Mouse (Mus musculus): Measurements from ENCODE around the gene Evi5l.

The Evi5l gene

DNA sequence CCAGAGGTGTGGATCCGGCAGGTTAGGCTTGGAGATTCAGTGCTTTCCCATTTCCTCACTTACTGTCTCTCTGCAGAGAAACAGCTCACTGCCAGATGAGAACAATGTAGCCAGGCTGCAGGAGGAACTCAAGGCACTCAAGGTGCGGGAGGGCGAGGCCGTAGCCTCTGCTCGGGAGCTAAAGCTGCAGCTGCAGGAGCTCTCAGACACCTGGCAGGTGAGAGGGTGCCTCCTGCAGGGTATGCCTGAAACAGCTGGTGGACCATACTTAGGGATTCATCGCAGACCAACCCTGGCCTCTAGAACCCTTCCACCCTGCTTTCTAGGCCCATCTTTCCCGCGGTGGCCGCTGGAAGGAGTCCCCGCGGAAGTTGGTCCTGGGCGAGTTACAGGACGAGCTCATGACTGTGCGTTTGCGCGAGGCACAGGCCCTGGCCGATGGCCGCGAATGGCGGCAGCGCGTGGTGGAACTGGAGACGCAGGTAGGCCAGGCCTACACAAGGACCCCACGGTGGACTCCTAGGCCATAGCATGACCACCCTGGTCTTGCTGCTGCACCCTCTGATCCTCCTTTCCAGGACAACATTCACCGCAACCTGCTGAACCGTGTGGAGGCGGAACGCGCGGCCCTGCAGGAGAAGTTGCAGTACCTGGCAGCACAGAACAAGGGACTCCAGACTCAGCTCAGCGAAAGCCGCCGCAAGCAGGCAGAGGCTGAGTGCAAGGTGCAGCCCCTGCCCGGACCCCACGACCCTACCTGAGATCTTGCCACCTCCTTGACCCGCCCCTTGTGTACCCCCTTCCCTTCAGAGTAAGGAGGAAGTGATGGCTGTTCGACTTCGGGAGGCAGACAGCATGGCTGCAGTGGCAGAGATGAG lies 39.1 kb downstream of the Evi5l start:
- no peak for DNase-seq

DNA sequence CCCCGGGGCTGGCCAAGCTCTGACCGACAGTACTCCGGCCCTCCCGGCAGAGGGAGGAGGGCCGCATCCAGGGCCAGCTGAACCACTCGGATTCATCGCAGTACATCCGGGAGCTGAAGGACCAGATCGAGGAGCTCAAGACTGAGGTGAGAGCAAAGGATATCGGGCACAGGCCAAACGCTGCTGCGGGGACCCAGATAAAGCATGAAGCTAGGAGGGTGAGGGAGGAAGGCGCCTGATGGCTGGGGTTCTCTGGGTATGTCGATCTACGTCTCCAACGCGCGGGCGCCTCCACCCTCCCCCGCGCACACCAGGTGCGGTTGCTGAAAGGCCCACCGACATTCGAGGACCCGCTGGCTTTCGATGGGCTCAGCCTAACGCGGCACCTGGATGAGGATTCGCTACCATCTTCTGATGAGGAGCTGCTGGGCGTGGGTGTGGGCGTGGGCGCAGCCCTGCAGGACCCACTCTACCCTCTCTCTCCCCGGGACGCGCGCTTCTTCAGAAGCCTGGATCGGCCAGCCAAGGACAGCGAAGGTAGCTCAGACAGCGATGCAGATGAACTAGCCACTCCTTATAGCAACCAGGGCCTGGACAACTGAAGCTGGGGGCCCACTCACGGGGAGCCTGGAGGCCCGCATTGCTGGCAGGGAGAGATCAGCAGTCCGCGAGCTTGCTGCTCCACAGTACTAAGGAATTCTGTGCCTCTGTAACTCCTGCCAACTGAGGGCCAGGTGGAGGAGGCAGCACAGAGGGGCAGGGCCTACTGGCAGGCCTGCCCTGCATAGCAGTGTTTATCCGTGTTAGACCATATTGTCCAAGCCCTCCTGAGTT lies 40.0 kb downstream of the Evi5l start:
- no peak for DNase-seq

DNA sequence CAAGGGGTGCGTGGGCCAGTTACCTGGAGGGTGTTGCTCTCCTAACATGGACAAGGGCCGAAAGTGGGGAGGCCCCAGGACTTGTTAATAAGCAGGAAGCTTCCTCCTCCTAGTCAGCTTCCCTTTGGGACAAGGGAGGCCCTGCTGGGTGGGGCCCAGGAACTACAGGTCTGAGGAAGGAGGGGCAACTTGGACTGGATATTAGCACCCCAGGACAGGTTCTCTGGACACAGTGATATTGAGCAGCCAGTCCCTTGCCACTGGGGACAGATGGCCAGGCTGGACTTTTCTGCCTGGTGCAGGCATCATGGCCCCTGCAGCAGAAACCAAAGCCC lies 40.6 kb downstream of the Evi5l start:
- no peak for DNase-seq

DNA sequence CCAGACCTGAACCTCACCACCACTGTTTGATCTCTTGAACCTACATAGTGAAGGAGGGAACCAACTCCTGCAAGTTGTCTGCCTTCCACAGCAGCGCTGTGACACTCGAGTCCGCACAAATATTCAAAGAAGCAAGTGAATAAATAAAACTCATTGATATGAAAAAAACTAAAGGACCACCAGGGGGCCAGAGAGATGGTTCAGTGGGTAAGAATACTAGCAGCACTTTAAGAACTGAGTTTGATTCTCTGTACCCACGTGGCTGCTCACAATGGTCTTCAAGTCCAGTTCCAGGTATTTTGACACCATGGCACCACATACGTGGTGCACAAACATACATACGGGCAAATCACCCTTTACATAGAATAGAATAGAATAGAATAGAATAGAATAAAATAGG lies 44.7 kb downstream of the Evi5l start:
- no peak for DNase-seq

DNA sequence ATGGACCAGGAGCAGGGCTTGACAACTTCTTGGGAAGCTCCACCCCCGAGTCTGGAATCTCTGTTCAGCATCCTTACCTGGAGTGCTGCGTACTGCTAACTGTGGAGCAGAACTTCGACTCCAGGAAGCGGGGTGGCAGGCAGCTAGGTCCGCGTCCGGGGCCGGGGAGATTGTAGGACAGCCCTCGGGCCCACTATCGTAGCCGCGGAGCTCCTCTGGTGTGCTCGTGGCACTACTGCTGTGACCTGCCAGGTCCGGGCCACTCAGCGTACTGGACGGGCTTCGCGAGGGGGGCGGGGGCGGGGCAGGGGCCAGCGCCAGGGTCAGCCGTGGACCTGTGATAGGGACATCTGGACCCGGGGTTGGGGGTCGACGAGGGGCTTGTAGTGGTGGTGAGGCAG lies 46.4 kb downstream of the Evi5l start:
- no peak for DNase-seq

DNA sequence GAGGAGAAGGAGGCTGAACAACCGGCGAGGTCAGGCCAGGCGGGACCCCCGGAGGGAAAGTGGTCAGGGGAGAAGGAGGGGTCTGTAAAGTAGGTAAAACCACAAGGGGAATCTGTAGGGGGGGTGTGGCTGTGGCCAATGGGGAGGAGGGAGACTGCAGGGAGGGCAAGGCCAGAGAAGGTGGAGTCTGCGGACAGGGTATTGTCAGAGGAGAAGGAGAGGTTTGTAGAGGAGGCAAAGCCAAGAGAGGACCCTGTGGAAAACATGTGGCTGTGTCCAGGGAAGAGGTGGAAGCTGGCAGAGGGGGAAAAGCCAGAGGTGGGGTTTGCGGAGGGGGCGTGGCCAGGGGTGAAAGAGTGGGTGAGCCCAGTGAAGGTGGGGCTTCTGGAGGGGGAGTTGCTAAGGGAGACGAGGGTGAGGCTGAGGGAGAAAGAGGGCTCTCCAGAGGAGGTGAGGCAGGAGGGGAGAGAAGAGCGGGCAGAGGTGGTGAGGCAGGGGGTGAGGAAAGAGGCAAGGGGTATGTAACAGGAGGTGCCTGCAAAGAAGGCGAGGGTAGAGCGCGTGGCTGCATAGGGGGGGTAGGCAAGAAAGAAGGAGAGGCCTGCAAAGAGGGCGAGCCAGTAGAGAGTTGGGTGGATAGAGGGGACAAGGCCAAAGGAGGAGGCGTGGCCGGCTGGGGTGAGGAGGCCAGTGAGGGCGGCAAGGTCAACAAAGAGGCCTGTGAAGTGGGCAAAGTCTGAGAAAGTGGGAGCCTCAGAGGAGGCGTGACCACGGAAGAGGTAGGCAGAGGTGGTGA lies 47.0 kb downstream of the Evi5l start:
- DNase-seq: peak; percentile 63 to 70

DNA sequence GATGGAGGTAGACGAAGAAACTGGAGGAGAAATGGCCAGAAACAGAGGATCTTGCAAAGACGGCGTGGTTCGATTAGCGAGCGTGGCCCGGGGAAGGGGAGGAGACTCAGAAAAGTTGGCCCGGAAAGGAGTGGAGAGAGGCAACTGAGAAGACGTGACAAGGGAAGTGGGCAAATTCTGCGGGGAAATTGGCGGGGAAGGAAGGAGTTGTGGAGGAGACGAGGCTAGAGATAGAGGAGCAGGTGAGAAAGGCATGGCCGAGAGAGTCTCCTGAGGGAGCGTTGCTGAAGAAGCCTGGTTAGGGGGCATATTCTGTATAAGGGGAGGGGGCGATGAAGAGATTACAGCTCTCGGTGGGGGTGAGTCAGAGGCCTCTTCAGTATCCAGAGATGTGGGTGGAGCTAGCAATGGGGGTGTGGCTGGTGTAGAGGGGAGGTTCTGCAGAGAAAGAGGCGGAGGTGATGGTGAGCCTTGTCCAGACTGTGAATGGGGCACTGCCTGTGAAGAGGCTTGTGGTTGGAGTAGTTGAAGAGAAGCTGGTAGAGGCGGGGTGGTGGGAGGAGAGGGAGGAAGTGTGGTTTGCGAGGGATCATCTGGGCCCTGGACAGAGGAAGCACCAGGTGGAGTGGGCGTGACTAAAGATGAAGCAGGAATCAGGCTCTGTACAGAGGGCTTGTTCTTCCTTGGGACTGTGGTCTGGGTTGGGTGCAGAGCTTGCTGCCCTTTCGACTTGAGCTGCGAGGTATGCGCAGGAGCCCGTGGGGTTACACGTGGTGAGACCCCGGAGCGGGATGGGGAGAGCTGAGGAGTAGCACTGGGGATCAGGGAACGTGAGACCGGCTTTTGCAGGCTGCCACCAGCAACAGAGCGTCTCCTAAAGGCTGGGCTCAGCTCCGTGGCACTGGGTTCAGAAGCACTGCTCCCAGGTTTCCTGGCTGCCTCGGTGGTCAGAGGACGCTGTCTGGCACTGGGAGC lies 47.9 kb downstream of the Evi5l start:
- DNase-seq: peak; percentile 55 to 65

DNA sequence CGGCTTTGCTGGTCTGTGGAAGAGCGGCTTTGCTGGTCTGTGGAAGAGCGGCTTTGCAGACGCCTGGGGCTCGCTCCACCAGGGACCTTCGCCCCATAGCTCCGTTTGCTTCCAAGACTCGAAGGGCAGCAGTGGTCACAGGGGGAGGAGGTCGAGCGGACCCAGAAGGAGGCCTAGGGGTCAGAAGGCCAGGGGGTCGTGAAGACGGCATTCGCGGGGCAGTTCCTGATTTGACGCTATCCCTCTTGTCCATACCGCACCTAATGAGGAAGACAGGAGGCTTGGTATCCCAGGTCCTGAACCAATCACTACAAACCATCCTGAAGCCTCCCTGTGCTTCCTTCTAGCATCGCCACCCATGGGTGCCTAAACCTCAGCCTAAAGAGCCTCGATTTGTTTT lies 49.9 kb downstream of the Evi5l start:
- no peak for DNase-seq

DNA sequence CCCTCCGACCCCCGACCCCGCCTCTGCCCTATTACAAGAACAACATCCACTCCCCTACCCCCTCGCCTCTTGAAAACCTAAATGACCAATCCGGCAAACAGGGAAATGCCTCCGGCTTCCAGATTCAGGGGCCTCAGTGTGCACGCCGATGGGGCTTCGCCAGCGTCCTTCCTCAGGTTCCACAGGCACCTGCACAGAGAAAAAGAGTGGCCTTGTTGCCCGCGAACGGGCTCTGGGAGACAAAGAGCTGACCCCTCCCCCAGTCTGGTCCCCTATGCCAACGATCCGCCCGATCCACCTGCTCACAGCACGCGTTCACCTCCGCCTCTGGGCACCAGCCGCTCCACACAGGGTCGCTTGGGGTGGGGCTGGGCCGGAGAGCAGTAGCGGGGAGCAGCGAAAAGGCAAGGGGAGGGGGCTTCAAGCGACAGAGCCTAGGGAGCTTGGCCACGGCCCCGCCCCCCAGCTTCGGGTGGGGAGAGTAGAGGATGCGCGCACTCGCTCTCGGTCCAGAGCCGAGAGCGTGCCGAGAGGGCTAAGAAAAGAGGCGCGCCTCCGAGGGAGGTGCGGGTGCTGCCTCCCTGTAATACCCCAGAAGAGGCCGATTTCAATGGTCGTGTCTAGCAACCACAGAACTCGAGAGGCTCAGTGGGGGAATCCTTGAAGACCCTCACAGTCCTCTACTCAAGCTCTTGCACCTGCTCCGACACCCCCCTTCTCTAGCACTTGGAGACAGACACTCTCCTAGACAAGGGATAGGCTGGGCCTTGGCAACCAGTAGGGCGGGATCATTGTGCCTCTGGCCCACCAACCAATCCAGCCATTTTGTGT lies 50.6 kb downstream of the Evi5l start, which contains the start of gene Prr36:
TSS of gene Prr36 (minus strand) at position 669 of the 831 bp plus-strand sequence.
- DNase-seq: peak in 1 of 2 experiments; percentile 30

DNA sequence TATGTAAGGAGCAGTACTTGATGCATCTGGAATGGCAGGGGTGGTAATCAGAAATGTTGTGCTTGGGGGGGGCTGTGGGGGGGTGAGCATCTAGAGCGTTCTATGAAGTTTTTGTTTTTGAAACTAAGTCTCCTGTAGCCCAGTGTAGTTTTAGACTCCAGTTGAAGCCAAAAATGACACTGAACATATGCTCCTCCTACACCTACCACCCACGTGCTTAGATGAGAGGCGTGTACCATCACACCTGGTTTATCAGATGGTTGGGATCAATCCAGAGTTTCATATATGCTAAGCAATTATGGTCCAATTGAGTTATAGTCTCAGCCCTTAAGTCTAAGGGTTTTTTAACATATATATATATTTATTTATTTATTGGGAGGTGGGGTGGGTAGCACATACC lies 53.2 kb downstream of the Evi5l start:
- no peak for DNase-seq

DNA sequence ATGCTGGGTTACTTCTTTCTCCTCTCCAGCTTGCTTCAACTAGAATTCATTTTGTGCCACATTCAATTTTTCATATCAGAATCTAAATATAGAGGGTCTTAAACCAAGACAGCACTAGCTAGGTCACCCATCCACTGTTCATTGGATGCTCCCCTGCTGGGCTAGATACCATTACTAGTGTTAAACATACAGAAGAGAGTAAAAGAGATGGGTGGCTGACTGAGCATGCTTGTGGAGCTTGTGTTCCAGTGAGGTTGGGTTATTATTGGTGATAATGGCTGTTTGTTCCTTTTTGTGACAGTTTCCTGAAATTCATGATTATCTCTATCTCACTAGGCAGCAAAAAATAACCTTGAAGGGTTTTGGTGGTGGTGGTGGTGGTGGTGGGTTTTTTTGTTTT lies 55.7 kb downstream of the Evi5l start:
- no peak for DNase-seq

DNA sequence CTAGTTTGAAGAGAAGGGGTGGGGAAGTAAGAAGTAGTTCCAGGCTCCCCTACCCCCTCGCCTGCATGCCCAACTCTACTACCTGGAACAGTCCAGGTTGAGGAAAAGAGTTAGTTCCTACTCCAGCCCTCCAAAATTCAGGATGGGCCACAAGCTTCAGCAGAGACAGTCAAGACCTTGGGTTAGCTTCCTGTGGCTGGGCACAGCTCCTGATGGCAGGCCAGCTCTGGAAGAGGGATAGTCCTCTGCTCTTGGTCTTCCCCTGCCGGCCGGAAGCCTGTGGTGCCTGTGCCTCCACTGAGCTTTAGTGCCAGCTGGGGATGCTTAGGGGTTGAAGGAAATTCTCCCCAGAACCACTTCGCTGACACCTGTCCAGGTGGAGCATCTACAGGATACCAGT lies 60.0 kb downstream of the Evi5l start:
- no peak for DNase-seq

DNA sequence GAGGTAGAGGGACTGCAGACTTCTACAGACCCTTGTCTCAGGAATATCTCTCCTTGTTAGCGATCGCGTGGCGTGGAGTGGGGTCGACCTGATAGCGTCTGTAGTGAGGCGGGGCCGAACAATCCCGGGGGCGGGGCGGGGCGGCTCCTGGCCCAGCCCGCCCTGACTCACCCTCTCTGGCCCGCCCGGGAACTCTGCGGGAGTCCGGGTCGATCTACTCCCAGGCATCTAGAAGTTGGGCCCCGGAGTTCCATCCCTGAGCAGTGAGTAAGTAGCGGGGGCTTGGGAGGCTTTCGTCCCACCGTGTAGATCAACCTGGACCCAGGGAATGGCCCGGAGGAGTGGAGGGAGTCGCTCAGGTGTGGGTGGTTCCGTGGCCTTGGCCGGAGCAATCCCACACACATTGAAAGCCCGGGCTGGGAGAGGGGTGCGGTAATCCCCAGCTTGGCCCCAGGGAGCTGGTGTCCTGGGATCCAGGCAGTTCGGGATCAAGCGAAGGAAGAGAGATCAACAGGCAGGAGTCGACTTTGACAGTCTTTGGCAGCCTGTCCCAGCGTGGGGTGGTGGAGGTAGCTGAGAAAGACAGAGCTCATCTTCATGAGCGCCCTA lies 60.5 kb downstream of the Evi5l start, which contains the start of gene Lrrc8e:
TSS of gene Lrrc8e (plus strand) at position 89 of the 609 bp plus-strand sequence.
- DNase-seq: no peak

DNA sequence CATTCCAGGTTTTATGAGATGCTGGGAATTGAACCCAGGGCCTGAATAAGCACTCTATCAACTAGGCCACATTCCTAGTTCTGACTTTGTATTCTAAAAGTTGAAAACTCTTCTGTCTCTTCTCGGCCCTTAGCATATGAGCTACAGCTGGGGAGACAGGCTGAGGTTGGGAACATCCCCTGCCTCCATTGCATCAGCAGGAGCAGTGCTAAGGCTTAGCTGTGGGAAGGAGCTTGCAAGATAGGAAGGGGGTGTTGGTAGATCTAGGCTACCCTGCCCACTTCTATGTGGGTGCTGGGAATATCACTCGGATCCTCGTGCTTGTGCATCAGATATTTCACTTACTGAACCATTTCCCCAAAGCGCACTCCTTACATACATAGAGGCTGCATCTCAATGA lies 61.6 kb downstream of the Evi5l start:
- no peak for DNase-seq

DNA sequence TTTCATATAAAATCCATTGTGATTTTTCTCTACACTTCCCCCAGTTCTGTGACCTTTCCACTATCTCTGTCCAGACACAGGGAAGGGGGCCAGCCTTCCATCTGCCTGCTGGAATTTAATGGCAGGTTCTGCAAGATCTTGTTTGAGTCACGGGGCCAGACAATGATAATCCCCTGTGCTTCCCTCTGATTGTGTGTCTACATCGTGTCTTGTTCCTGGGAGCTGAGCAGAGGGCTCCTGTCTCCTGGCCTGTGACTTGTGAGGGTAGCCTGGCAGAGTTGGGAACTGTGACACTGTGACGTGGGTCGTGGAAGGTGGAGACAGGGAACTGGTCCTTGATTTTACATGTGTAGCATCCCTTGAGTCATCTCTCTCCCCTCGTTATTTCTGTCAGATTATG lies 63.4 kb downstream of the Evi5l start:
- no peak for DNase-seq

DNA sequence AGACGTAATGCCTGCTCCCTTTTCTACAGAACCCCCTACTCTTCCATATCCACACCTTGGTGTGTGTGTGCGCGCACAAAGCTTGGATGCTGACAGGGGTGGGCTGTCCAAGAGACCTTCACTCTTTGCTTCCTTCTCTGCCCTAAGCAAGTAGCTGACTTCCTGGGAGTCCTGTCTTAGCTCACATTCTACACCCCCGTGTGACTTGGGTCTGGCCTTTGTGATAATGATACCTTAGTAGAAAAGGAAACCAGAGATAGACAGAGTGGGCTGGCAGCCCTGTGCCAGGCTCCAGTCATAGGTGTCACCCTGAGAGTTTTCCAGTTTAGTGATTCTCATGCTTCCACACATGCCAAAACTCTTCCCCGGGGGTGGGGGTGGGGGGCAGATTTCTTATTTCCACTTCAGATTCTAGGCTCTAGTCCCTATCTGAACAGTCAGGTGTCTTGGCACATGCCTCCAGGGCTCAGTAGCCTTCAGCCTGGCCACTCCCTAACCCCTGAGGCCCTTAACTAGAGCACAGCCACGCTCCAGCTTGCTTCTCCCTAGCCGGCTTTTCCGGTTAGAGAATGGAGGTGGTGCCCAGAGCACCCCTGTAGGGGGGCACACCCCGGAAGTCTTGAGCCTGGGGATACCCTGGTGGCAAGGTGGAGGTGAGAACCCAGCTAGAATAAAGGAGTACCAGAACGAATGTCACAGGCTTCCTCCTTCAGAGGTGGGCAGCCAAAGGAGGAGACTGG lies 64.4 kb downstream of the Evi5l start:
- no peak for DNase-seq

DNA sequence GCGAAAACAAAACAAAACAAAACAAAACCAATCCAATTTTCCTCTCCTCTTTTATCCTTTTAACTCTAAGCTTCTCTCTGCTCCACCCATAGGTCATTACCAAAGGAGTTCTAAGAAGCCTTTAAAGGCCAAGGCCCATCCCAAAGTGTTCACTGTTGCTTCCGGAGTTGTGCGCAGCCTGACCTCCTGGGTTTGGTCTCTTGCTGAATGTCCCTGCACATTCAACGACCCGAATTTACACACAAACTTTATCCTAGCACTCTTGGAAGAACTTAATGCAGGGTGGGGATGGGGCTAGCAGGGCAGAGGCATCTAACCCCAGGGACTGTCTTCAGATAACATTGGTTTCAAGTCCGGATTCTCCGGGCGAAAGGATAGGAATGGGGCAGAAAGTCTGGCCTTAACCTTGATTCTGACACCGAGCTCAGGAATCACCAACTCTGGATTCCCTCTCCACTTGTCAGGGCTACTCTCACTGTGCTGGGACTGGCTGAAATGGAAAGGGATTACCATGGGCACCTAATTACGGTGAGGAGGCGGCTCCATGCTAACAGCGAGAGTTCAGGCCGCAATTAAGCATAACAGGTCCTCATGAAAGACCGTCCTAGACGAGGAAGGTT lies 71.6 kb downstream of the Evi5l start:
- DNase-seq: no peak

DNA sequence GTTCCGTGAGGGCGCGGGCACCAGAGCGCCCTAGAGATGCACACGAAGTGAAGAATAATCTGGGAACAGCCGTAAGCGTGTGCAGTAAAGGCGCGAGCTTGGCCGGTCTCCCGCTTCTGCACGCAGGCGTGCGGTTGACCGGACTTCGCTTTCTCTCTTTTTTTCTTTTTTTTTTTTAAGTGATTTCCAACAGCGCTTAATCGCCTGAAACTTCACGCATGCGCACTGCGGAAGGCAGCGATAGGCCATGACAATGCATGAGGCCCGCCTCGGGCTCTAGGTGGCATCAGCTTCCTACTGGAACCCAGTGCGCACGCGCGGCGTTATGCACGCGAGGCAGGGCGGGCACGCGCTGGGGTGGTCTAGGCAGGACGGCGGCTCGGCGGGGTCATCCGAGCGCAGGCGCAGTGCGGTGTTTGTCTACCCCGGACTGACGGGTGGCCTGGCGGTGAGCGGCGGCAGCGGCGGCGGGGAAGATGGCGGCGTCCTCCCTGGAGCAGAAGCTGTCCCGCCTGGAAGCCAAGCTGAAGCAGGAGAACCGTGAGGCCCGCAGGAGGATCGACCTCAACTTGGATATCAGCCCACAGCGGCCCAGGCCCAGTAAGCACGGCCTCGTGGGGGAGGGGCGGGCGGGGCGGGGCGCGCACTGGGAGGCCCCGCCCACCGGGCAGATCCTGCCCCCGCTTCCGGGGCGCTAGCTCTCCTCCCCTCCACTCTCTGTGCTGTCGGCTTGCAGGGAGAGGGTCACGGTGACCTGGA lies 72.2 kb downstream of the Evi5l start, which contains the start of the genes Map2k7 and Gm49320:
TSS of gene Map2k7 (plus strand) at position 307 of the 759 bp plus-strand sequence.
TSS of gene Gm49320 (plus strand) at position 432 of the 759 bp plus-strand sequence.
- DNase-seq: peak; percentile 99 to 100
